Mouse (Mus musculus) cerebellum, adult 18-20 months (tissue): ENCODE measurements around the gene Mpc1.
"Not testable (repeated sequence)": the region's sequence is repeated elsewhere in the genome, so short reads cannot be mapped to it uniquely, and the experiment has no call there.

Experiments used
- DNase-seq, 2 experiments: peaks; one replicate each; pipeline ENCODE4 v3.0.0; 2021

Gene Mpc1

GRCm38 (mm10) chr17:8337159-8337558 lies 54.5 kb downstream of the Mpc1 start, which contains the start of gene Prr18:
Gene Prr18 (plus strand): TSS chr17:8337459.
- DNase-seq, result not testable (repeated sequence)

DNA sequence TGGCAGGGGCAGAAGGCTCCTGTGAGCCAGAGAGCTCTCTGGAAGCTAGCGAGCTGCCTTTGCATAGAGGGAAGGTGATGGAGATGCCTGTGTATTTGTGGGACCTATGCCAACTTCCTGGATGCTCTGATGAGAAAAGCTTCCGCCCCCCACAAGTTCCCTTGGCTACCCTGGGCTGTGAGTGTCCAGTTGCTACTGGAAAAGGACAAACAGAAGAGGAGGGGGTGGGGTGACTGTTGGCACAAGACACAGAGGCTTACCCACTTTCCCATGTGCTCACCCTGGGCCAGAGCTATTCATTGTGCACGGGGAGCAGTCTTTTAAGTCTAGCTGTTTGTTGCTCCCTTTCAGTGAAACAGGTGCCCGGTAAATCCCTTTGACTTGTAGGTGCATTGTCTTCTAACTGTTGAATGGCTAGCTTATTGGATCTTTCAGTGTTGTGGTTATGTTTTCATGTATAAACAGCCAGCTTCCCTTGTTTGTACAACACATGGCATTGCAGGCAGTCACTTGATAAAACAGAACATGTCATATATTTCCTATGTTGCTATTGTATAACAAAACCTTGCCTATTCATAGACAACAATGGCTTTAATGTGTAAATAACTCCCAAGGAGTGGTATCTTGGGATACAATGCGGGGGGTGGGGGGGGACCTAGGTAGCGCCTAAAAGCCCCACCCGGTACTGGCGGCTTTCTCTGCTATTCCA lies 57.1 kb downstream of the Mpc1 start:
- peak in 1 of 2 experiments; percentile 18 for DNase-seq

DNA sequence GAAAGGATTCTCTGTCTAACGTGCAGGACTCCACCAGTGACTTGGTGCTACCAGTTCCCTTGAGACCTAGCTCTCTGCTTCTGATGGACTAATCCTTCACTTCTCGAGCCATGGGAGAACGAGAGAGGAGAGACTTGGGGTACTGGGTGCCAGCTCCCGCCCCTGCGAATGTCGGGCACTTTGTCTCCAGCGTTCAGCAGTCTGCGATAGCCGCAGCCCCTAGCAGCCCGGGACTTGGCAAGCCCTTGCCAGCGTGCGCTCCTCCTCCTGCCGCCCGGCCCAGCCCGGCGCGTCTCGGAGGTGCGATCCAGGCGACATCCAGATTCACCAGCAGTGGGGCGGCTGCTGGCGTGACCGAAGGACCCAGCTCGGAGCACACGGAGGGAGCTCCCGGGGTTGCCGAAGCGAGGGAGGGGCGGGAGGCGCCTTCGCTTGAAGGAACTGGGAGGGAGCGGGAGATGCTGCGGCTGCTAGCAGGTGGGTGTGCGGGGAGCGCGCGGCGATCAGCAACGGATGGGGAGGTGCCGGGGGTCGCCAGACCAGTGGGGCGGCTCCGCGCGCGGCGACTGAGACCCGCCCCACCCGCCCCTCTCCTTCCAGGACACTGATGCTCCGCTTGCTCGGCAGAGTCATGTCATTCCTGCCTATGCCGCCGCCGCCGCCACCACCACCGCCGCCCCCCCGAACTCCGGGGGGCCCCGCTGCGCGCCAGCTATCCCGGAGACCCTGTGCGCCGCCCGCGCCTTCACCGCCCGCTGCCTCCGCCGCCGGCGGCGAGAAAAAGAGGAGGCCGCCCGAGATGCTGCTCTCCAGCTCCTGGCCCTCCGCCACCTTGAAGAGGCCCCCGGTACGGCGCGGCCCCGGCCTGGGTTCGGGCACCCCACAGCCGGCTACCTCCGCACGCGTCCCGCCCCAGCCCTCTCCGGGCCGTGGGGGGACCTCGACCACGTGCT lies 58.0 kb downstream of the Mpc1 start:
- DNase-seq, result peak; percentile 31 to 59

GRCm38 (mm10) chr17:8341360-8341963 lies 58.8 kb downstream of the Mpc1 start:
- no peak for DNase-seq

DNA sequence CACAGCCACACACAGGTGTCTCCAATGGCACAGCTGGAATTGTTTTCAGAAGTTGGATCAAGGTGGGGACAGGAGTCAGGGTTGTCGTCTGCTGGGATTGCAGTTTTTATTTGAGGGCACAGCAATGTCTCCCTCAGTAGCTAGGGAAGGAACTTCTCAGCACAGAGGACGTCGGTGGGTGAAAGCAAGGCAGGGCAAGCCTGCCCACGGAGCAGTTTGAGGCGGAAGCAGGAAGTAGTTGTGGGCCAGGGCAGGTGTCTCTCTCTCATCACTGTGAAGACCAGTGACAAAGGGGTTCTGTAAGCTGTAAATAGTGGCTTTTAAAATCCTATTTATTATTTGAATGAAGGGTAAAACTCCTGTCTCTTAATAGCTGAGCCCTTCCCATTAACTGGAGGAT lies 60.0 kb downstream of the Mpc1 start:
- DNase-seq, result no peak

- DNase-seq, result peak in 1 of 2 experiments; percentile 13
Observed at GRCm38 (mm10) chr17:8343416-8343815, 60.7 kb downstream of the Mpc1 start.
